Mouse (Mus musculus) brain, embryonic 18.5 days (tissue): ENCODE results near the gene Hist2h3c2.
A peak's percentile ranks its signal among the peaks of the same experiment; 100 is the strongest.
"Not testable (repeated sequence)": the region's sequence is repeated elsewhere in the genome, so short reads cannot be mapped to it uniquely, and the experiment has no call there.

Source experiments
- DNase-seq: peaks from one replicate; pipeline ENCODE4 v3.0.0-alpha.2; 2012; ENCODE audit warnings: low read depth, low spot score

Hist2h3c2 gene

GRCm38 (mm10) chr3:96238954-96239793, at the start of gene Hist2h3c2:
Gene Hist2h3c2 (minus strand): TSS chr3:96239127.
- not testable (repeated sequence) for DNase-seq

GRCm38 (mm10) chr3:96287334-96287733, 48.4 kb upstream of the Hist2h3c2 start:
- DNase-seq: not testable (repeated sequence)

- no peak for DNase-seq
Measured at GRCm38 (mm10) chr3:96284457-96284856, 45.5 kb upstream of the Hist2h3c2 start.

DNA sequence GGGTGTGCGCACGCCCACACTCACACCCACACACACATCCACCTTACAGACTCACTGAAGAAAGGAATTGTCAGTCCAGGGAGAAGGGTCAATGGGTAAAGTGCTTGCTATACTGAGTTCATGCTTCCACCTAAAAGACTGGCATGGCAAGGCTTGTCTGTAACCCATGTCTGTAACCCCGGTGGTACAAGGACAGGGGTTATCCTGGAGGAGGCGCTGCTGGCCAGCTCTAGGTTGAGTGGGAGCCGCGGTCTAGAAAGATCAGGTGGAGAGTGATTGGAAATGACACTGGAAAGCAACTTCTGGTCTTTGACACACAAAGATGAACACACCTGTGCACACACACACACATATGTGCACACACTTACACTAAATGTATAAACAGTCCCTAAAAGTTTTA, 41.7 kb upstream of the Hist2h3c2 start:
- DNase-seq: no peak

GRCm38 (mm10) chr3:96277800-96278624, 39.1 kb upstream of the Hist2h3c2 start:
- DNase-seq: peak; percentile 81

DNA sequence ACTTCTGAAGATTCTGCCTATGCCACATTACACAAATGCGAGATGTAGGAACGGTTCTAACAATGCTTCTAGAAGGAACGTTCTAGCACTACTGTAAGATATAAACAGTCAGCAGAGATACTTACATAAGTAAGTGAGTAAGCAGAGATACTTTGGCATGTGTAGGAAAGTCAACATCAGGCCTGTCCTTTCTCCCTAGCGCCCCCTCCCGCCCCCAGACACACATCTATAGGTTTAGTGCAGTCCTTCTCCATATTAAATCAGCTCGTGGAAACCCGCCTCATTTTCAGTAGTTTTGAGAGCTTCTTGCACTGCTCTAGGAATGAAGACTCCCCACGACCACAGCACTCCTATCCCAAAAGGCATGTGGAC, 38.5 kb upstream of the Hist2h3c2 start:
- DNase-seq: no peak

DNA sequence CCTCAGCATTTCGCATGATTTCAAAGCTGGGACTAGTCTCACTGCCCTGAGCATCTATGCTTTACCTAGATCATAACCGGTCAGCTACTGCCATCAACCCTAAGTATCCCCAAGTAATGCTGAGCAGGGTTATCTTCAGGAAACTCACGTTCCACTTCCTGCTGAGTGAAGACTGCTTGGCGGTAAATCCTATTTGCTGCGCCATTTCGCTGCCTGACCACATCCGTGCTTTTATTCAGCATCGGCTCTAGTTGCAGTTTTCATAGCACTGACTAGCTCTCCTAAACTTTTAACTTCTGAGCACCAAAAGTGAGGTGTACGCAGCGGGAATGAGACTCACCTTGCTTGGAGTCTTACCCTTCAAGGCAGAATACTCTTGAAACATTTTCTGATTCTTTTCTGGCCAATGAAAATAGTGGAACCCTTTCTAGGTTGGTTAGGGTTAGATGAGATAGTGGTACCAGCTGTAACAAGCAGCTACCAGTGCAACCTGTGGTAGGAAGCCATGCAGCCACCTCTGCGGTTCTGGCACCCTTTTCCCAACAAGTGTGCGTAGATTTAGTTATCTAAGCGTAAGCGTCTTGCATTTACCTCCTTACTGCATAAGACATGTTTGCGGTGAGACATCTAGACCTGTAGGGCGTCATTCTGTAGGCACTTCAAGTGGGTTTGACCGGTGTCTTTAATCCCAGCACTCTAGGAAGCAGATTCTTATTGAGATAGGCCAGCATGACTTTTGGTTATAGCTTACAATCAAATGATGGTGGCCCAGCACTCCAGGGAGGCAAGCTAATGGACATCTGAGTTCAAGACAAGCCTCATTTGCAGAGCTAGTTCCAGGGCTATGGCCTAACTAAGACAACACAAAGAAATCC, 34.9 kb upstream of the Hist2h3c2 start:
- no peak for DNase-seq

GRCm38 (mm10) chr3:96269511-96270474, 30.9 kb upstream of the Hist2h3c2 start, which contains the start of gene Hist2h2bb:
Gene Hist2h2bb (plus strand): TSS chr3:96269752.
- peak; percentile 95 for DNase-seq

GRCm38 (mm10) chr3:96268776-96269378, 29.9 kb upstream of the Hist2h3c2 start:
- not testable (repeated sequence) for DNase-seq

DNA sequence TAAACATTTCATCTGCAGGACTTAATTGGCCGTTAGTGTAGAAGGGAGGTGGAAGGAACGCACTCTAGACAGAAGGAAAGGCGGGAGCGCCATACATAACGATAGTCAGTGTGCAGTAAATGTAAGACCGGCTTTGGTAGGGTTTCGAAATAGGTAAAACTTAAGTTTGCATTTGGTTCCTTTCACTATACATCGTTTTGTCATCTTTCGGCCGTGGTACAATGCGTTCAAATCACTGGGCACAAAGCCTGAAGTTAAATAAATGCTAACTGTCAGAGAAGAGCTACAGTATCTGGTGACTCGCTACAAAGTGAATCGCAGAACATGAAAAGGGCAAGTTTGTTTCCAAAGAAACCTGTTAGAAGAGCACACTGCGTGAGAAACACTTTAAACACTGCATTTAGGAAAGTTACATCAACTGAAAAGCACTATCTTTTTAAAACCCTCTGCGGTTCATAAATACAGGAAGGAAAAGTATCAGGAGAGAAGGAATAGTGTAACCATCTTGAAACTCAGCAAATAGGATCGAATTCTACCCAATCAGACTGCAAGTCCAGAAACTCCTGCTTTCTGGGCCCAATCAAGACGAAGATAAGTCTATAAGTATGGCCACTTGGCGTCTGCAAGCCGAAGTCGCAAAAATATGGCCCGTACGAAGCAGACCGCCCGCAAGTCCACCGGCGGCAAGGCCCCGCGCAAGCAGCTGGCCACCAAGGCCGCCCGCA, 29.3 kb upstream of the Hist2h3c2 start, which contains the start of gene Hist2h3b:
Gene Hist2h3b (plus strand): TSS at position 604 of the 725 bp plus-strand sequence.
- DNase-seq: peak; percentile 83

GRCm38 (mm10) chr3:96267541-96267940, 28.6 kb upstream of the Hist2h3c2 start:
- no peak for DNase-seq

DNA sequence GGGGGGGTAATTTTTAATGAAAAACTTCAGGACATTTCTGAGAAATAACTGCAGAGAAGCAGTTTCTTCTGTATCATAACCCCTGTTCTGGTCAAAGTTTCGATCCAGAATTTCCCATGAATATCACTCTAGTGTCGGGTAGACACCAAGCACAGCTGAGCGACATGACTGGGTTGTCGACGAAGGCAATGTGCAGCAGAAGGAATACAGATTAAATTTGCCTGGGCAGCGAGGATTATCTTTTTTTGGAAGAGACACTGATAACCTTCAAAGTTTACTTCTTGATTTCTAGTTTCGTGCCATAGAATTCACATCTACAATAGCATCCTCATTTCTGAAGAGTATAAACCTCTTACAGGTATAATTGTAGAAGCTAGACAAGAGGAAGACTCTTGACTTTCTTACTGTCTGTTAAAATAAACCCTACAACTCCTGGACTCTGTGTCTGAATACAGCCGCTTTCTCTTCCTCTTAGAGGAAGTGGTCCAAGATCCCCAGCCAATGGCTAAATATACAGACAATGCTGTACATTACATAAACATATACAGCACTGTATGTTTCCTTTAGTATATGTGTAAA, 27.3 kb upstream of the Hist2h3c2 start:
- DNase-seq: no peak

GRCm38 (mm10) chr3:96264404-96264949, 25.6 kb upstream of the Hist2h3c2 start:
- DNase-seq: no peak

DNA sequence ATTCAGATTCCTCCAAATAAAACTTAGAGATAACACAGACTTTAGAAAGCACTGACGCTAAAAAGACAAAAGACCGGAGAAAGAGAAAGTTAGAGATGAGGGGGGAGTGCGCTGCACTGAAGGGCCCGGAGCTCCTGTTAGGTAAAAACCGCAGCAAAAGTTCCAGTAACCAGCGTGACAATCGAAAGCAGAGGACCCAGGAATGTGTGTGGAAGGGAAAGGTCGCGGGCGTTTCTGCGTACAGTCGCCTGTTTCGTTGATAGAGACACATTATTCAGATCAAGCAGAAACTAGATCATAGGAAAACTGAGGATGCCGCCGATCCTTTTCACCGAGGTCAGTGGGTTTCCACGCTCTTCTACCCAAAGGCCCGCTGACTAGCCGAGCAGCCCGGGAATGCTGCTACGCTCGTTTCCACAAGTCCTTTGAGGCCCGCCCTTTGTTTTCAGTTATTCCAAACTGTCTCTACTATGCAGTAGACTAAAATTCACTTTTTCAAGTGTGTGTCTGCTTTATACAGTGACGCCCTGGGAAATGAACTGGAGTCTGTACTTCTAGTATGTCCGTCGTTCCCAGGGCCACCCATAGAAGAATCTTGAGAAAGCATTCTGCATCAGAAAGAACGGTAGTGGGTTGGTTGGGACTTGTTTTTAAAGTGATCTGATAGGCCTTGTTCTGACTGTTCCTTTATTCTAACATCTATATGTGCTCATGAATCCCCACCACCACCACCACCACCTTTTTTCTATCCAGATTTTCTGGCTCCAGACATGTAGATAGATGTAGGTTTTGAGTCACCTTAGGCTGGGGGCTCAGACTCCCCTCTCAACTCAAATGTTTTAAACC, 24.9 kb upstream of the Hist2h3c2 start:
- no peak for DNase-seq

DNA sequence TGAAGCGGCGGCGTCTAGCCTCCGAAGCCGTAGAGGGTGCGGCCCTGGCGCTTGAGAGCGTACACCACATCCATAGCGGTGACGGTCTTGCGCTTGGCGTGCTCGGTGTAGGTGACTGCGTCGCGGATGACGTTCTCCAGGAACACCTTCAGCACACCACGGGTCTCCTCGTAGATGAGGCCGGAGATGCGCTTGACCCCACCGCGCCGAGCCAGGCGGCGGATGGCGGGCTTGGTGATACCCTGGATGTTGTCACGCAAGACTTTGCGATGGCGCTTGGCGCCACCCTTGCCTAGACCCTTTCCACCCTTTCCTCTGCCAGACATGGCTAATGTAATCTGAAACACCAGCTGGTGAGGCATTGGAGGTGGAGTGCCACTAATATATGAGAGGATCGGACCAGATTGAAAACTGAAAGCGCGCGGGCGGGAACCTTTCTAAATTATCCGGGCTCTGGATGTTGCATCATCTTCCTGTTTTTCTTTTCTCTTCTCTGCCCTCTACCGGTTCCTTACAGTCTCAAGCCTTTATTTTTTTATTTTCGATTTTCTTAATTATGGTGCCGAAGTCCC, 24.1 kb upstream of the Hist2h3c2 start, which contains the start of gene Hist2h4:
Gene Hist2h4 (minus strand): TSS at position 333 of the 572 bp plus-strand sequence.
- peak; percentile 93 for DNase-seq

DNA sequence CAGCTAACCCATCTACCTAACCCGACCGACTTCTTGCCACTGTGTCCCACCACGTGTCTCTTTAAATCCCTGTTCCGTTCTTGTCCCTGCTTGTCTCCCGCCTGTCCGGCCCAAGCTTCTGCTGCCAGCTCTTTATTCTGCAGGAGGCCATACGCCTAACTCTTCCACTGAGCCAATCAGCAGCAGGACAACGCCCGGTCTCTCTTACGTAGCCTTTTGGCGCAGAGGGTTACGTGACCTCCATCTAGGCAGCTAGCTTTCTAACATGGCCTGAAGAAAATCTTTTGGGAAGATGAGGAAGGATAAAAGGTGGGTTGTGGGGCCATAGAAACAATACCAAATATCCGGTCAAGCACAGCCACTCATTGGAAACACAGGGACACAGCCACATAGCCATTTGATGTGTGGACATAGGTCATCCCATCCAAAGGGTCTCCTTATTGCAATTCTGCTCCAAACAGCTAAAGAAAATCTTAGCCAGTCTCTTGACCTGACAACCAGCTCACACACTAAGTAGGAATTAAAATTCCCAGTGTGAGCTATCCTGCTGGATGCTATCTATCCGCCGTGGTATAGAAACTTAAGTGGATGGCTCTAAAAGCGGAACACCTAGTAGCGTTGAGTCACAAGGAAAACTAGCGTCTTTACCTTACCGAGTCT, 23.4 kb upstream of the Hist2h3c2 start:
- peak; percentile 72 for DNase-seq

DNA sequence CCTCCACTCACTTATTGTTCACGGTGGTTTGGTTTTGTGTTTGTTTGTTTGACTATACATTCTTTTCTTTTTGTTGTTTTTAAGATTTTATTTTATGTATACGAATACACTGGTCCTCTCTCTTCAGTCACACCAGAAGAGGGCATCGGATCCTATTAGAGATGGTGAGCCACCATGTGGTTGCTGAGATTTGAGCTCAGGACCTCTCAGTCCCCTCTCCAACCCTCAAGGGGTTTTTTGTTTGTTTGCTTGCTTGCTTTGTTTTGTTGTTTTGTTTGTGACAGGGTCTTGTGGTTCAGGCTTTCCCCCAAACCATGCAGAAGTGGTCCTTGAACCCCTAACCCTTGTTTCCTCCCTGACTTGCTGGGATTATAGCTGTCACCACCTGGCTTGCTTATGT, 22.7 kb upstream of the Hist2h3c2 start:
- DNase-seq: no peak
